Mouse (Mus musculus): Measurements from ENCODE around the gene Ctr9. TPM values are rescaled to one million over a fixed set of nuclear protein-coding genes. Genes with fewer than 3 reads are reported as not detected.
A peak's percentile ranks its signal among the peaks of the same experiment; 100 is the strongest.

Ctr9 gene
- polyA plus RNA-seq, 1 experiment from 2014 or later = 88.1 TPM

DNA sequence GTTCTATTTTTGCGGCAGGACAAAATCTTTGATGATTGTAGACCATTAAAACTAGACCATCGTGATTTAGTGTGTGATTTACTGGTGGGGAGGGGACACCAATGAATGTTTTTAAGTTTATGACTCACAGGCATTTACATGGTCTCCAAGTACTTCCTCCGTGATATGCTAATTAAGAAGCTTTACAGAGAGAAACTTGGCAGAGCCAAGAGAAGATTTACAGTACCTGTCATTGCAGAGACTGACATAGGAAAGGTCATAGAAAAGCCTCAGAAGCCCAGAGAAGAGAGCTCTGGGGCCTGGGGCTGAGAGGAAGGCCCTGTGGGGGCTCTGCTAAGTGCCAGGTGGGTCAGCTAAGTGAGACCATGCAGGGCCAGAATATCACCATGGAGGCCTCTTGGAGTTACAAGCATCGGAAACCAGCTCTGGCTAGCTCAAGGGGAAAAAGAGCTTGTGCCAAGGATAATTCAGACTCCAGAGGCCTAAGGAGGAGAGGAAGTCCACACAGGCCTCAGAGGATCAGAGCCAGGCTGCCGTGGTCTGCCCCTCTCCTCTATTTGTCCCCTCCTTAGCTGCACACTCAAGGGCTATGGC, 39.4 kb upstream of the Ctr9 start:
- no peaks in the 10 kb centered on the region for H3K27me3 ChIP-seq (ENCODE audit: control insufficient read depth, insufficient read depth, low read length)
- H3K9me3 ChIP-seq (replicated peaks; ENCODE audit: control insufficient read depth, low read length) = no peaks in the 10 kb centered on the region
- no peaks in the 10 kb centered on the region; the same call in 1 of the 2 replicates for H3K4me1 ChIP-seq (ENCODE audit: control insufficient read depth, insufficient read depth, low read length)
- H3K9ac ChIP-seq (replicated peaks; ENCODE audit: low read length) = no peak overlapping the region
- no peak overlapping the region for H3K4me2 ChIP-seq (ENCODE audit: low read depth, low read length)
- 80% methylated on average over 5 of the region's 5 CpGs for WGBS
- H3K27ac ChIP-seq (replicated peaks; ENCODE audit: low read depth, low read length) = no peak overlapping the region
- no peaks in the 10 kb centered on the region for H3K36me3 ChIP-seq (replicated peaks; ENCODE audit: control insufficient read depth, insufficient read depth, low read depth, low read length)
- H3K4me3 ChIP-seq (ENCODE audit: low read depth, low read length) = no peak overlapping the region
- no peak for DNase-seq (ENCODE audit: low spot score)
- ATAC-seq (replicated peaks; ENCODE audit: insufficient number of reproducible peaks, low FRiP score, low TSS enrichment, low read depth) = no peak

DNA sequence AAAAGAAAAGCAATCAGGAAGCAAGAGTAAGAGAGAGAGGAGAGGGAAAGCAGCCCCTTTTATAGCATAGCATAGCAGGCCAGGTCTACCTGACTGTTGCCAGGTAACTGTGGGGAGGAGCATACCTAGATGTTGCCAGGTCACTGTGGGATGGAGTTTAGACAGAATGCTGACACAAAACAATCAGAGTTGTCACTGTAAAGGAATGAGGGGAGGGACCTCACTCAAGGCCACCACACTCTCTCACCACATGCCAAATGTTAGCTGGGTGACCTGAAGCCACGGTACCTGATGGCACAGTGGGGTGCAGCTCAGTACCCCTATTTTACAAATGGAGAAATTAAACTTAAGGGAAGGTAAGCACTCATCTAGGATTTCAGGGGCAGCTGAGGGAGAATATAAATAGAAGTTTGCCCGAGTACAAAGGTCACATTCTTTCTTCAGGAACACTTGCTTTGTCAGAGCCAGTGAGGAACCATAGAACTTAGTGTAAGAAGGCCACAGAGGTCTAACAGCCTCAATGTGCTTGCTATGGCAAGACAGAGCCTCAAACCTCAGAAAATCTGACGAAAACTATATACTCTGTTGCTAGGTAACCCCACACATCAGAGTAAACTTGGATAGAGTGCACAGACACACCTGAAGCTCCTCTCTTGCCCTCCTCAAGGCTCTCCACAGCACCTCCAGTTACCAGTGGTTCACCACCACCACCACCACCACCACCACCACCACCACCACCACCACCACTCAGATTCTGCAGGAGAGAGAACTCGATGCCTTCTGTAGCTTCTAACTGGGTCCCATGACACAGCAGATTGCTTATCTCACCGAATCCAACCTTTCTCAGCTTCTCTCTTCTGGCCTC, 38.2 kb upstream of the Ctr9 start:
- Histone ChIP-seq H3K4me1 (ENCODE audit: control insufficient read depth, insufficient read depth, low read length) (no peaks in the 10 kb centered on the region; the same call in 1 of the 2 replicates), H3K27ac (replicated peaks; ENCODE audit: low read depth, low read length) (no peak overlapping the region), H3K4me3 (ENCODE audit: low read depth, low read length) (no peak overlapping the region), H3K9me3 (replicated peaks; ENCODE audit: control insufficient read depth, low read length) (no peaks in the 10 kb centered on the region), H3K4me2 (ENCODE audit: low read depth, low read length) (no peak overlapping the region), H3K36me3 (replicated peaks; ENCODE audit: control insufficient read depth, insufficient read depth, low read depth, low read length) (no peaks in the 10 kb centered on the region), H3K9ac (replicated peaks; ENCODE audit: low read length) (no peak overlapping the region), H3K27me3 (ENCODE audit: control insufficient read depth, insufficient read depth, low read length) (no peaks in the 10 kb centered on the region)
- DNase-seq (ENCODE audit: low spot score) (no peak), ATAC-seq (replicated peaks; ENCODE audit: insufficient number of reproducible peaks, low FRiP score, low TSS enrichment, low read depth) (no peak)
- WGBS = 56% methylated on average over 4 of the region's 5 CpGs

DNA sequence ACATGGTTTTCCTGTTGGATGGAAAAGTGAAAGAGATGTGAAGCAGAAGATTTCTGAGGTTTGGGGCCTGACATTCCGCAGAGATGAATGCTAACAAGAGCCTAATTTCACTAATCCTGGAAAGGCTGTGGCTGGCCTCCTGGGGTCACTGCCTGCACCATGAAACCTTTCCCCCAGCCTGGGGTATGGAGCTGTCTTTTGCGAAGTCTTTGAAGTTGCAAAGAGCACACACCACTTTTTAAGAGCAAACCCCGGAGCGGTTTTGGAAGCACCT, 37.6 kb upstream of the Ctr9 start:
- Histone ChIP-seq H3K27ac (replicated peaks; ENCODE audit: low read depth, low read length) (no peak overlapping the region), H3K9me3 (replicated peaks; ENCODE audit: control insufficient read depth, low read length) (no peaks in the 10 kb centered on the region), H3K4me2 (ENCODE audit: low read depth, low read length) (no peak overlapping the region), H3K27me3 (ENCODE audit: control insufficient read depth, insufficient read depth, low read length) (no peaks in the 10 kb centered on the region), H3K4me1 (ENCODE audit: control insufficient read depth, insufficient read depth, low read length) (no peaks in the 10 kb centered on the region; the same call in 1 of the 2 replicates), H3K9ac (replicated peaks; ENCODE audit: low read length) (no peak overlapping the region), H3K4me3 (ENCODE audit: low read depth, low read length) (no peak overlapping the region), H3K36me3 (replicated peaks; ENCODE audit: control insufficient read depth, insufficient read depth, low read depth, low read length) (no peaks in the 10 kb centered on the region)
- WGBS = 36% methylated on average over 4 of the region's 4 CpGs
- DNase-seq (ENCODE audit: low spot score) (no peak), ATAC-seq (replicated peaks; ENCODE audit: insufficient number of reproducible peaks, low FRiP score, low TSS enrichment, low read depth) (no peak)

DNA sequence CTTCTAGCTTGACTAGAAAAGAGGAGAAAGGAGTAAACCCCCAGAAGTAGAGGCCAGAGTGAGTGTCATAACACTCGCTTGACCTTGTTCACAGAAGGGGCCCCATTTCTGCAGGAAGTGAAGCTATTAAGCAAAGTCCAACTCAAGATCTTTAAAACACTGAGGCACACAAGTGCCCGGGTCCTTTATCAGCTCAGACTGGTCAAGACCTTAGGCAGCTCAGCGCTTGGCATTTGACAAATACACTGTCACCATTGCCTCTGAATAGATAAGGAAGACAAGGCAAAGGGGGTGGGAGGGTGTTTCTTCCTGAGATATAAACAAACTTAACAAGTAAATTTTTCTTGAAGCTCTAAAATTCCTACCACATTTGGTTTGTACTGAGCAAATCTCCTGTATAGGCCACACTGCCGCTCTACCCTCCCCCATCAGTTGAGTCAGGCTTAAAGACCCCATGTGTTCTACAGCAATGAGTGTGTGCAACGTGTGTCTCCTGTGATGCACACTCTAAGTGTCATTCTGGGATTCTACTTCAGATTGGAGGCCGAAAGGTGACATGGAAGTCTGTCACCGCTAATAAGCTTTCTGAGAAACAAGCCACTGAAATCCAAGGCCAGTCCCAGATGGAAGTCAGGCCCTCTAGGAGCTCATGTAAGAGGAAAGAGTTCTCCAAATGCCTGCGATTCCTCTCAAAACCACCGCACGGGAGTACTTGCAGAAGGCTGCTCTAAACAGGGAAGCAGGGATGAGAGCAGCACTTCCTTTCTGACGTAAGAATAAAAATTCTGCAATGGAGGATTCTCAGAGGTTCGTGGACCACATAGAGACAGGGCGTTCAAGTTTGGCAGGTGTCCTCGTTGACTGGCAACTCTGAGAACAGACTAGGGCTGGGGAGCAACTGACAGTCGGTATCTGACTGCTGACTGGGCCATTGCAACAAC, 29.6 kb upstream of the Ctr9 start:
- Histone ChIP-seq H3K9me3 (replicated peaks; ENCODE audit: control insufficient read depth, low read length) (no peaks in the 10 kb centered on the region), H3K27ac (replicated peaks; ENCODE audit: low read depth, low read length) (no peak overlapping the region), H3K4me1 (ENCODE audit: control insufficient read depth, insufficient read depth, low read length) (no peaks in the 10 kb centered on the region), H3K4me3 (ENCODE audit: low read depth, low read length) (no peak overlapping the region), H3K36me3 (replicated peaks; ENCODE audit: control insufficient read depth, insufficient read depth, low read depth, low read length) (no peaks in the 10 kb centered on the region), H3K27me3 (ENCODE audit: control insufficient read depth, insufficient read depth, low read length) (no peaks in the 10 kb centered on the region), H3K4me2 (ENCODE audit: low read depth, low read length) (no peak overlapping the region), H3K9ac (replicated peaks; ENCODE audit: low read length) (no peak overlapping the region)
- DNase-seq (ENCODE audit: low spot score) (no peak), ATAC-seq (replicated peaks; ENCODE audit: insufficient number of reproducible peaks, low FRiP score, low TSS enrichment, low read depth) (no peak)
- 83% methylated on average over 15 of the region's 15 CpGs for WGBS

DNA sequence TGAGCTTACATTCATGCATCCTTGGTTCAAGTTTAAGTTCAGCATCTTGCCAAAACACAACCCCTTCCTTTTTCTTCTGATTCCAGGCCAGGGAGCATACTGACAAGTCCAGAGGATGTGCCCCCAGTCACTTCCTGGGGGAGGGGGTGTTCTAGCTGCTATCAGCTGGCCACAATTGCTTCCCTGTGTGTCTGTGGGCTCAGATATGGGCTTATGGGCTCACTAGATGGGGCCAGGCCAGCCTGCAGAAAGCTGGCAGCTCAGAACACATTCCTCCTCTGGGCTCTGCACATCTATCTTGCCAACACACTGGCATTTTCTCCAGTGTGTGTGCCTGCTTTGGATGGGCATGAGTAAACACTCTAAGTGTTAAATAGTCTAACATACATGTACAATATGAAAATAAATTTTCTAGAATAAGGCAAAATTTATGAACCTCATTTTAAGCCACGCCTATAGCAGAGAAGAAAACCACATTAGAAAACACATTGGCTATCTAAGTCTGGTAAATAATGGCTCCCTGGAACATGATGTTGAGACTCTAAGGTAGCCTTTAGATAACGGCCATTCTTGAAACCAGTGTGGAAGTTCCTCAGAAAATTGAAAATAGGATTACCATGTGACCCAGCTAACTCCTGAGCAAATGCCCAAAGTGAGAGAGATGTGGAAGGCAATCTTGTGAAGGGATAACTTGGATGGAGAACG, 24.5 kb upstream of the Ctr9 start:
- no peak overlapping the region for H3K4me2 ChIP-seq (ENCODE audit: low read depth, low read length)
- no peaks in the 10 kb centered on the region for H3K27me3 ChIP-seq (ENCODE audit: control insufficient read depth, insufficient read depth, low read length)
- ATAC-seq (replicated peaks; ENCODE audit: insufficient number of reproducible peaks, low FRiP score, low TSS enrichment, low read depth) = no peak
- no peak overlapping the region for H3K4me3 ChIP-seq (ENCODE audit: low read depth, low read length)
- no peaks in the 10 kb centered on the region for H3K4me1 ChIP-seq (ENCODE audit: control insufficient read depth, insufficient read depth, low read length)
- no peak overlapping the region for H3K9ac ChIP-seq (replicated peaks; ENCODE audit: low read length)
- DNase-seq (ENCODE audit: low spot score) = no peak
- H3K27ac ChIP-seq (replicated peaks; ENCODE audit: low read depth, low read length) = no peak overlapping the region
- WGBS = 85% methylated on average over 3 of the region's 3 CpGs
- no peaks in the 10 kb centered on the region for H3K36me3 ChIP-seq (replicated peaks; ENCODE audit: control insufficient read depth, insufficient read depth, low read depth, low read length)
- no peaks in the 10 kb centered on the region for H3K9me3 ChIP-seq (replicated peaks; ENCODE audit: control insufficient read depth, low read length)

DNA sequence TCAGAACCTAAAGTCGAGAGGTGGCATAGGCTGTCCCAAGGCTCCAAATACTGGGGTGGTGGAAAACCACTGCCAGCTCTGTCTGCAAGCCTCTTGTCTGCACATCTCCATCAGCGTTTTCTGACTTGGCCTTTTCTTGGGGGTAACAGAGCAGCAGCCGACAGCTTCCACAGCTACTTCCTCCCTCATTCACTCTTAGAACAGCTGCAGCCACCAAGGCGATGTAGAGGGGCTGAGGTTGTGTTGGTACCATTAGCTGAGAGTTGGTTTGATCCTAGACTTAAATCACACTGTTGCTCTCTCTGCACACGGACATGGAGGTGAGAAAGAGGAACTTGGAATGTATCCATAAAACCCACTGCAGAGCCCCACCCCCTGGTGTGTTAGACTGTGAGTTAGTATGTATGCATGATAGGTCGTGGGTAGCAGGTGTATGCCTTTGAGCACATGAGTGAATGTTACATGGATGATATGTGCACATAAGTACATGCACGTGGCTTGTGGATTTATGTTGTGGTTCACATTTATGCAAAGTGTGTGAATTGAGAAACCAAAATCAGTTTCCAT, 14.6 kb upstream of the Ctr9 start:
- no peak overlapping the region for H3K9ac ChIP-seq (replicated peaks; ENCODE audit: low read length)
- DNase-seq (ENCODE audit: low spot score) (no peak), ATAC-seq (replicated peaks; ENCODE audit: insufficient number of reproducible peaks, low FRiP score, low TSS enrichment, low read depth) (no peak)
- no peaks in the 10 kb centered on the region for H3K27me3 ChIP-seq (ENCODE audit: control insufficient read depth, insufficient read depth, low read length)
- WGBS = 78% methylated on average over 7 of the region's 7 CpGs
- no peaks in the 10 kb centered on the region for H3K36me3 ChIP-seq (replicated peaks; ENCODE audit: control insufficient read depth, insufficient read depth, low read depth, low read length)
- no peaks in the 10 kb centered on the region for H3K9me3 ChIP-seq (replicated peaks; ENCODE audit: control insufficient read depth, low read length)
- H3K4me2 ChIP-seq (ENCODE audit: low read depth, low read length) = no peak overlapping the region
- no peaks in the 10 kb centered on the region for H3K4me1 ChIP-seq (ENCODE audit: control insufficient read depth, insufficient read depth, low read length)
- no peak overlapping the region for H3K4me3 ChIP-seq (ENCODE audit: low read depth, low read length)
- H3K27ac ChIP-seq (replicated peaks; ENCODE audit: low read depth, low read length) = no peak overlapping the region

DNA sequence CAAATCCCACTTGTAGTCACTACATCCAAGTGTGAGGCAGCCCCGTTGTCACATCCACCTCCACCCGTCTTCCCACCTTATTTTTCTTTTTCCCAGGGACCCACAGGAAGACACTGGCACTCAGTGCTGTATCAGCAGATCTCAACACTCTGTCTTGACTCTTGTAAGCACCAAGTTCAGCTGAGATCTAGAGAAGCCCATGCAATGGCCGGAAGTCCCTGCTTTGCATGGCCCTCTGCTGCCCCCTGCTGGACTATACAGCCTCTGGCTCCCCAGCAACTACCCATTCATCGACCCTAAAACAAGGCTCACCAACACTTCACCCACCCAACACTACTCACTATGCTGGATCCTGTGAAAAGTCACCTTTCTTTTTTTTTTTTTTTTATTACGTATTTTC, 13.9 kb upstream of the Ctr9 start:
- WGBS = 36% methylated on average over 5 of the region's 5 CpGs
- no peaks in the 10 kb centered on the region for H3K9me3 ChIP-seq (replicated peaks; ENCODE audit: control insufficient read depth, low read length)

More for the DNA sequence above, 13.9 kb upstream of the Ctr9 start:
- no peak overlapping the region for H3K9ac ChIP-seq (replicated peaks; ENCODE audit: low read length)
- ATAC-seq (replicated peaks; ENCODE audit: insufficient number of reproducible peaks, low FRiP score, low TSS enrichment, low read depth) (peak; percentile 59), DNase-seq (ENCODE audit: low spot score) (peak; percentile 93)
- no peaks in the 10 kb centered on the region for H3K4me1 ChIP-seq (ENCODE audit: control insufficient read depth, insufficient read depth, low read length)
- H3K4me3 ChIP-seq (ENCODE audit: low read depth, low read length) = no peak overlapping the region
- no peak overlapping the region for H3K4me2 ChIP-seq (ENCODE audit: low read depth, low read length)
- no peak overlapping the region for H3K27ac ChIP-seq (replicated peaks; ENCODE audit: low read depth, low read length)
- H3K36me3 ChIP-seq (replicated peaks; ENCODE audit: control insufficient read depth, insufficient read depth, low read depth, low read length) = no peaks in the 10 kb centered on the region
- no peaks in the 10 kb centered on the region for H3K27me3 ChIP-seq (ENCODE audit: control insufficient read depth, insufficient read depth, low read length)
